7 mouse cellular contexts compared by ENCODE assay signal in genomic region chr14:20785231-20785630, GRCm38 (mm10). TPM values are rescaled to one million over a fixed set of nuclear protein-coding genes. Genes with fewer than 3 reads are reported as not detected.
DNase-seq lines count a peak whose midpoint lies in the region; ATAC-seq lines count a peak whose summit lies in the region.

No protein-coding gene starts in this region.

- H3K9me3 ChIP-seq in heart, embryonic 15.5 days (replicated peaks): no peaks in the 10 kb centered on the region

- H3K36me3 ChIP-seq in heart, embryonic 15.5 days: peaks cover 32% of the 10 kb centered on the region; the same call in 1 of the 2 replicates

- DNase-seq in lung, adult 18-20 months: peak; percentile 54 to 63
- DNase-seq in lung, postnatal 10 days: no peak
- peak; percentile 66 to 82 for DNase-seq in thymus, postnatal 36 days
- no peak for DNase-seq in retina, embryonic 14.5 days (ENCODE audit: low spot score)
- DNase-seq in right cerebral cortex, postnatal 14 days: no peak

- 60% methylated on average over 1 of the region's 1 CpGs for WGBS in heart, embryonic 15.5 days

- no peak overlapping the region for H3K9ac ChIP-seq in heart, embryonic 15.5 days

- H3K4me1 ChIP-seq in heart, embryonic 15.5 days (replicated peaks): peaks cover 66% of the 10 kb centered on the region

- H3K27ac ChIP-seq in heart, embryonic 15.5 days: peak overlapping the region; percentile 48

- peak overlapping the region; percentile 31; the same call in 1 of the 2 replicates for H3K4me2 ChIP-seq in heart, embryonic 15.5 days

- H3K4me3 ChIP-seq in heart, embryonic 15.5 days: no peak overlapping the region

- no peaks in the 10 kb centered on the region for H3K27me3 ChIP-seq in heart, embryonic 15.5 days

- ATAC-seq in heart, embryonic 15.5 days (replicated peaks; ENCODE audit: insufficient number of reproducible peaks, insufficient read depth, low FRiP score, low read depth): no peak; the same call in 1 of the 2 replicates
- peak; percentile 86 for ATAC-seq in megakaryocyte, adult 5-6 weeks (ENCODE audit: poor library complexity, severe bottlenecking)

RNA-seq across cellular contexts. Expression of gene Camk2g, which starts 8.7 kb away (rescaled TPM):
- 75.7 and 76.8 TPM in 2 replicates for polyA plus RNA-seq in heart, embryonic 15.5 days (2015; fragmentation: Nextera tagmentation; extraction: Ambion mirVana)
- 24.0 and 24.3 TPM in 2 replicates for total RNA-seq in megakaryocyte, adult 5-6 weeks (2015)
- 50.1 and 61.1 TPM in 2 replicates for total RNA-seq in megakaryocyte, adult 5-6 weeks (2017)

RNA-seq across cellular contexts. Expression of gene Ndst2, which starts 50.9 kb away (rescaled TPM):
- polyA plus RNA-seq in heart, embryonic 15.5 days (2015; fragmentation: Nextera tagmentation; extraction: Ambion mirVana): 13.8 and 17.8 TPM in 2 replicates
- total RNA-seq in megakaryocyte, adult 5-6 weeks (2015): 55.7 and 60.3 TPM in 2 replicates
- total RNA-seq in megakaryocyte, adult 5-6 weeks (2017): 14.0 and 19.5 TPM in 2 replicates

RNA-seq across cellular contexts. Expression of gene Plau, which starts 51.2 kb away (rescaled TPM):
- 1.4 and 1.9 TPM in 2 replicates for polyA plus RNA-seq in heart, embryonic 15.5 days (2015; fragmentation: Nextera tagmentation; extraction: Ambion mirVana)
- total RNA-seq in megakaryocyte, adult 5-6 weeks (2015): 7.0 and 9.5 TPM in 2 replicates
- 16.8 and 17.1 TPM in 2 replicates for total RNA-seq in megakaryocyte, adult 5-6 weeks (2017)

Comparison
In these comparisons a context has a peak if more than half of its experiments do, and no peak if none do; other contexts are left out.
1. DNase-seq: peak in lung, adult 18-20 months (2 of 2) and thymus, postnatal 36 days (2 of 2); none in lung, postnatal 10 days (single experiment), retina, embryonic 14.5 days (single experiment) and right cerebral cortex, postnatal 14 days (single experiment).